Mouse (Mus musculus) forebrain, embryonic 12.5 days (tissue): ENCODE results near the gene Dusp1. TPM values are rescaled to one million over a fixed set of nuclear protein-coding genes. Genes with fewer than 3 reads are reported as not detected.
A peak's percentile ranks its signal among the peaks of the same experiment; 100 is the strongest.

Experiments
- ATAC-seq: fragments of 200-750 bp; cut with Nextera tagmentation; 2 replicates; pipeline ENCODE4 v1.8.0; 2017; ENCODE audit warnings: moderate TSS enrichment; ENCODE audit not compliant: low FRiP score
- H3K27ac ChIP-seq: fragments of 300-500 bp; sonication (generic); 2 replicates; pipeline ENCODE4 v1.5.1; 2016; ENCODE audit warnings: mild to moderate bottlenecking
- H3K27me3 ChIP-seq: fragments of 300-500 bp; sonication (generic); 2 replicates; pipeline ENCODE4 v1.6.1; 2016; ENCODE audit warnings: mild to moderate bottlenecking
- H3K36me3 ChIP-seq: fragments of 300-500 bp; sonication (generic); replicated peaks from 2 replicates; pipeline ENCODE4 v1.6.1; 2016; ENCODE audit warnings: mild to moderate bottlenecking
- H3K4me1 ChIP-seq: fragments of 300-500 bp; sonication (generic); 2 replicates; pipeline ENCODE4 v1.6.1; 2016
- H3K4me2 ChIP-seq: fragments of 300-500 bp; sonication (generic); 2 replicates; pipeline ENCODE4 v1.6.1; 2016; ENCODE audit warnings: mild to moderate bottlenecking, moderate library complexity
- H3K4me3 ChIP-seq: fragments of 300-500 bp; sonication (generic); replicated peaks from 2 replicates; pipeline ENCODE4 v1.5.1; 2016; ENCODE audit warnings: mild to moderate bottlenecking
- H3K9ac ChIP-seq: fragments of 300-500 bp; sonication (generic); 2 replicates; pipeline ENCODE4 v1.6.1; 2016; ENCODE audit warnings: mild to moderate bottlenecking
- H3K9me3 ChIP-seq: fragments of 300-500 bp; sonication (generic); 2 replicates; pipeline ENCODE4 v1.6.1; 2016
- WGBS: fragments of 180-500 bp; shearing (Covaris S2); methylation state at CpG from one replicate; pipeline ENCODE4 v1.1.7; 2016; 5-methylcytosine and 5-hydroxymethylcytosine counted together
- polyA plus RNA-seq: library from polyadenylated mRNA; unstranded; fragments of >200 nt; fragmentation: Nextera tagmentation; extraction: Ambion mirVana; gene quantifications from 2 replicates; pipeline ENCODE4 v1.2.1, GENCODE M21; 2016

Dusp1 gene
- polyA plus RNA-seq, 1 experiment from 2014 or later, result 39.8 TPM

- peaks cover 54% of the 10 kb centered on the region for H3K4me1 ChIP-seq
- H3K27ac ChIP-seq, result peak overlapping the region; percentile 91
- peak overlapping the region; percentile 59 for H3K4me2 ChIP-seq
- 2% methylated on average over 20 of the region's 20 CpGs for WGBS
- peak; percentile 76 for ATAC-seq
- peak overlapping the region; percentile 50 for H3K9ac ChIP-seq
- H3K9me3 ChIP-seq, result no peaks in the 10 kb centered on the region
- H3K27me3 ChIP-seq, result no peaks in the 10 kb centered on the region
- peak overlapping the region; percentile 36 for H3K4me3 ChIP-seq
- H3K36me3 ChIP-seq, result peaks cover 7% of the 10 kb centered on the region
Observed at GRCm38 (mm10) chr17:26502808-26503671, 58.9 kb downstream of the Dusp1 start.

DNA sequence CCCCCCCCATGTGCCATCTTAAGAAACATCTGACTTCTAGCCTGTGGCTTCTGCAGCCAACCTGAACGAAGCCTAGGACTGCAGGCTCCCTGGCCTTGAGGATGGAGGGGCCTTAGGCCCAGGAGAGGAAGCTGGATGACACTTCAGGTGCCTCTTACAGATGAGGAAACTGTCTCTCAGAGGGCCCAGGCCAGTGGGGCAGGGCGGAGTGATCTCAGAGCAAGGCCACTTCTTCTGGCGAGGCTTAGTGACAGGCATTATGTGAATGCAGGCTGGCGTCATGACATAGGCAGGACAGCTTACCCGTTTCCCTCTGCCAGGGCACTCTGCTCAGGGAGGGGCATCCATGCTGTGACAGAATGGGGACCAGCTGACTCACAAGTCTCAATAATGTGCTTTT lies 60.1 kb downstream of the Dusp1 start:
- 92% methylated on average over 5 of the region's 5 CpGs for WGBS
- peaks cover 7% of the 10 kb centered on the region for H3K36me3 ChIP-seq
- no peak overlapping the region for H3K9ac ChIP-seq
- no peak for ATAC-seq
- no peaks in the 10 kb centered on the region for H3K27me3 ChIP-seq
- H3K4me2 ChIP-seq, result no peak overlapping the region
- peaks cover 48% of the 10 kb centered on the region for H3K4me1 ChIP-seq
- H3K9me3 ChIP-seq, result no peaks in the 10 kb centered on the region
- 0 out of 2 replicates have a peak overlapping the region, but pooled peaks have one; percentile 91 for H3K27ac ChIP-seq
- H3K4me3 ChIP-seq, result no peak overlapping the region

- H3K27me3 ChIP-seq, result no peaks in the 10 kb centered on the region
- peaks cover 16% of the 10 kb centered on the region for H3K4me1 ChIP-seq
- H3K4me3 ChIP-seq, result no peak overlapping the region
- no peaks in the 10 kb centered on the region for H3K9me3 ChIP-seq
- no peak overlapping the region for H3K27ac ChIP-seq
- no peak for ATAC-seq
- 51% methylated on average over 1 of the region's 1 CpGs for WGBS
- no peak overlapping the region for H3K9ac ChIP-seq
- no peak overlapping the region for H3K4me2 ChIP-seq
- H3K36me3 ChIP-seq, result no peaks in the 10 kb centered on the region
Observed at GRCm38 (mm10) chr17:26498626-26499025, 63.3 kb downstream of the Dusp1 start.

GRCm38 (mm10) chr17:26497416-26497923 lies 64.5 kb downstream of the Dusp1 start:
- 73% methylated on average over 5 of the region's 5 CpGs for WGBS
- Histone ChIP-seq H3K36me3 (no peaks in the 10 kb centered on the region), H3K4me1 (peaks cover 5% of the 10 kb centered on the region), H3K27ac (no peak overlapping the region), H3K4me3 (no peak overlapping the region), H3K9me3 (peaks cover 5% of the 10 kb centered on the region; the same call in 1 of the 2 replicates), H3K4me2 (no peak overlapping the region), H3K27me3 (no peaks in the 10 kb centered on the region), H3K9ac (no peak overlapping the region)
- no peak for ATAC-seq

DNA sequence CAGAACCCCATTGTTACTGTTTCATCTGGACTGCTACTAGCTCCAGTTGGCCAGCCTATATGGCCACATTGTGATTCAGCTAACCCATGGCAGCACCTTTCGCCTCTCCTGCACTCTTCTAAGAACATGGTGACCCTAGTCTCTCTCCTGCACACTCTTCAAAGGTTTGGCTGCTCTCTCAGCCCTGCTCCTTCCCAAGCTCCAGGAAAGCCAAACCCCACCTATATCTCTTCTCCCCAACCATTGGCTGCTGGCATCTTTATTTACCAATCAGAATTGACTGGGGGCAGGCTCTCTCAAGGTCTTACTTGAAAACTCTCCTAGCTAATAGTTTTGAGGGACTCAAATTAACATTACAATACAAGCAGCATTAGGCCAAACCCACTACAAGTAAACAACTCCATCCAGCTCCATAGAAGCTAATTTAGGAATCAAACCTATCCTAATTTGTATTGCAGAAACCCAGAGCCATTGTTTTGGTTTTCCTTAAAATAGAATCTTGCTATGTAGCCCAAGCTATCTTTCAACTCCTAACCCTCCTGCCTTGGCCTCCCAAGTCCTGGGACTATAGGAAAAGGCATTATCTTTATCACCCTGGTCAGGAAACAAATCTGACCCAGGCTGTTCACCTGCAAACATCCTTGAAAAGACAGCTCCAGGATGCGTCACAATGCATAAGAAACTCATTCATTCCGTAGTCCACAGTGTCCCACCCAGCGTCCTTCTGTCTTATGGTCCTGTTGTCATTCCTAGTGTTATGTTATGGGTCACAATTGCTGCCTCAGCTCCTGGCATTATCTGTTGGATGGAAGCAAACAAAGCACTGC lies 67.1 kb downstream of the Dusp1 start:
- no peak overlapping the region for H3K4me3 ChIP-seq
- ATAC-seq, result no peak
- WGBS, result 86% methylated on average over 4 of the region's 4 CpGs

DNA sequence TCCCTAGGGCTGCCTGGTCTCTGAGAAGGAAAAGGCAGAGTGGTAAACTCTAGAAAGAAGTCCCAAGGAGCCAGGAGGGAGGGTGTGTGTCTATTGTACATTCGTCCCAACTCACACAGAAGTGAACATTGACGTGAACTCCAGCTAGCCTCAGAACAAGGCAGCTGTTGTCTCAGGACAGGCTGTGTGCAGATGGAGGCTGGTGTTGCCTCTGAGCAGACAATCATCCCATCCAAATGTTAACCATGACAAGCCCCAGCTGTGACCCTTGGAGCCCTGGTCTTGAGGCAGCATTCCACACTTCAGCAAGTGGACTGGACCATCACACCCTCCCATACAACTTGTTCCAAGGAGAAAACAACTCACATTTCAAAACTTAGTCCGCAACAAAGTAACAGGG lies 69.7 kb downstream of the Dusp1 start:
- Histone ChIP-seq H3K27me3 (no peaks in the 10 kb centered on the region), H3K4me2 (no peak overlapping the region), H3K27ac (no peak overlapping the region), H3K36me3 (no peaks in the 10 kb centered on the region), H3K4me1 (no peaks in the 10 kb centered on the region), H3K9ac (no peak overlapping the region), H3K4me3 (no peak overlapping the region), H3K9me3 (peaks cover 5% of the 10 kb centered on the region; the same call in 1 of the 2 replicates)
- no peak for ATAC-seq
- WGBS, result 86% methylated on average over 3 of the region's 3 CpGs

More for the DNA sequence above, 67.1 kb downstream of the Dusp1 start:
- Histone ChIP-seq H3K27ac (no peak overlapping the region), H3K27me3 (no peaks in the 10 kb centered on the region), H3K4me1 (no peaks in the 10 kb centered on the region), H3K36me3 (no peaks in the 10 kb centered on the region), H3K4me2 (no peak overlapping the region), H3K9me3 (peaks cover 5% of the 10 kb centered on the region; the same call in 1 of the 2 replicates), H3K9ac (no peak overlapping the region)

GRCm38 (mm10) chr17:26490910-26491309 lies 71.0 kb downstream of the Dusp1 start:
- no peaks in the 10 kb centered on the region for H3K36me3 ChIP-seq
- H3K4me1 ChIP-seq, result no peaks in the 10 kb centered on the region
- H3K4me2 ChIP-seq, result no peak overlapping the region
- no peak overlapping the region for H3K4me3 ChIP-seq
- no peak overlapping the region for H3K9ac ChIP-seq
- no peaks in the 10 kb centered on the region for H3K27me3 ChIP-seq
- 79% methylated on average over 2 of the region's 2 CpGs for WGBS
- no peak overlapping the region for H3K27ac ChIP-seq
- ATAC-seq, result no peak
- peaks cover 5% of the 10 kb centered on the region; the same call in 1 of the 2 replicates for H3K9me3 ChIP-seq

- WGBS, result 90% methylated on average over 10 of the region's 10 CpGs
- Histone ChIP-seq H3K9ac (no peak overlapping the region), H3K9me3 (peaks cover 5% of the 10 kb centered on the region; the same call in 1 of the 2 replicates), H3K27ac (no peak overlapping the region), H3K4me3 (no peak overlapping the region), H3K4me2 (no peak overlapping the region), H3K36me3 (no peaks in the 10 kb centered on the region), H3K27me3 (no peaks in the 10 kb centered on the region), H3K4me1 (no peaks in the 10 kb centered on the region)
- no peak for ATAC-seq
Observed at GRCm38 (mm10) chr17:26490072-26490471, 71.9 kb downstream of the Dusp1 start.

GRCm38 (mm10) chr17:26488711-26489403 lies 73.1 kb downstream of the Dusp1 start:
- no peak for ATAC-seq
- peaks cover 5% of the 10 kb centered on the region; the same call in 1 of the 2 replicates for H3K9me3 ChIP-seq
- H3K27me3 ChIP-seq, result no peaks in the 10 kb centered on the region
- no peaks in the 10 kb centered on the region for H3K36me3 ChIP-seq
- H3K4me1 ChIP-seq, result no peaks in the 10 kb centered on the region
- WGBS, result 89% methylated on average over 8 of the region's 8 CpGs
- no peak overlapping the region for H3K4me3 ChIP-seq
- H3K27ac ChIP-seq, result no peak overlapping the region
- no peak overlapping the region for H3K9ac ChIP-seq
- no peak overlapping the region for H3K4me2 ChIP-seq

DNA sequence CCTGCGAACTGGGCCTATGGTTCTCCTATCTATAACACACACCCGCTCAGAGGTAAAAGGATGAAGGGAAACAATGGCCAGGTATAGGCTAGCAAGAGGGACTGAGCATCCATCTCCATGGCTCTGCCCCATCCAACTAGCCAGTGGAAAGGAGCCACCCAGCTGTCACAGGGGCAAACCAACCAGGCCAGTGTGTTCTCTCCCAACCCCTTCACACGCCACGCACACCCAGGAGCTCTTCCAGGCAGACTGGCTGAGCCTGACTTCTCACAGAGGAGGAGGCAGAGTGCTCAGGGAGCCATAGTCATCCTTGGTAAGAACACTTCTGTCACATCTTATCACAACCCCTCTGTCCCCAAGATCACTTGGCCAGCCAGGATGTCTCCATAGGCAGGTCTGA lies 74.0 kb downstream of the Dusp1 start:
- no peak overlapping the region for H3K4me2 ChIP-seq
- H3K4me1 ChIP-seq, result no peaks in the 10 kb centered on the region
- H3K27me3 ChIP-seq, result no peaks in the 10 kb centered on the region
- H3K9me3 ChIP-seq, result no peaks in the 10 kb centered on the region
- 97% methylated on average over 4 of the region's 4 CpGs for WGBS
- no peak overlapping the region for H3K4me3 ChIP-seq
- H3K9ac ChIP-seq, result no peak overlapping the region
- ATAC-seq, result no peak
- H3K27ac ChIP-seq, result no peak overlapping the region
- no peaks in the 10 kb centered on the region for H3K36me3 ChIP-seq

DNA sequence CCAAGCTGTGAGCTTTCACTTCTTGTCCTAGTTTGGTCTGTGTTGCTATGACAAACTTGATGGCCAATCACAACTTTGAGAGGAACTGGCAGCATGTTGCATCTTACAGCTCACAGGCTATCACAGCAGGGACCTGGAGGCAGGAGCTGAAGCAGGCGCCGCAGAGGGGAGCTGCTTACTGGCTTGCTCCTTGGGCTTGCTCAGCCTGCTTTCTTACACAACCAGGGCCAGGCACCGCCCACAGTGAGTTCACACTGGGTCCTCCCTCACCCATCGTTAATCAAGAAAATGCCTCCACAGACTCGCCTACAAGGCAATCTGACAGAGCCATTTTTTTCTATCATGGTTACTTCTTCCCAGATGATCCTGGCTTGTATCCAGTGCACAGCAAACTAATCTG lies 74.7 kb downstream of the Dusp1 start:
- no peaks in the 10 kb centered on the region for H3K36me3 ChIP-seq
- H3K27me3 ChIP-seq, result no peaks in the 10 kb centered on the region
- 64% methylated on average over 5 of the region's 5 CpGs for WGBS
- H3K9ac ChIP-seq, result no peak overlapping the region
- ATAC-seq, result no peak
- no peak overlapping the region for H3K27ac ChIP-seq
- H3K4me1 ChIP-seq, result no peaks in the 10 kb centered on the region
- no peak overlapping the region for H3K4me3 ChIP-seq
- H3K9me3 ChIP-seq, result no peaks in the 10 kb centered on the region
- H3K4me2 ChIP-seq, result no peak overlapping the region
